Mouse (Mus musculus) CH12.LX (cell line): ENCODE measurements around the gene Gck. TPM values are rescaled to one million over a fixed set of nuclear protein-coding genes. Genes with fewer than 3 reads are reported as not detected.

ENCODE experiments used
- polyA plus RNA-seq: library from polyadenylated mRNA; unstranded; fragments of >175 nt; gene quantifications from 2 replicates; pipeline ENCODE4 v1.2.1, GENCODE M21; 2012; ENCODE audit warnings: low read depth; ENCODE audit not compliant: insufficient read length
- total RNA-seq, 2 experiments: library from RNA; depleted of rRNA; stranded (reverse); fragments of 300-350 nt in 1 of 2; fragments of >200 nt in 1 of 2; gene quantifications; 2 replicates each; pipeline ENCODE4 v1.2.3; 2012 to 2014

The Gck gene
- total and polyA plus RNA-seq, 3 experiments, result 0.68 to 1.4 (median 1.0) TPM

Other genes starting within 250 kb of the Gck start
- gene Mrps24, start 234.4 kb downstream of the Gck start, total RNA-seq (2012; rRNA removed), result 107 and 109 TPM in 2 replicates
- gene Mrps24, start 234.4 kb downstream of the Gck start, total RNA-seq (2014; rRNA removed), result 70.9 and 73.8 TPM in 2 replicates
- gene Mrps24, start 234.4 kb downstream of the Gck start, polyA plus RNA-seq, result 90.8 and 95.1 TPM in 2 replicates
- gene Urgcp, start 187.7 kb downstream of the Gck start, total RNA-seq (2012; rRNA removed), result 13.1 and 13.3 TPM in 2 replicates
- gene Urgcp, start 187.7 kb downstream of the Gck start, total RNA-seq (2014; rRNA removed), result 11.7 and 12.2 TPM in 2 replicates
- gene Urgcp, start 187.7 kb downstream of the Gck start, polyA plus RNA-seq, result 11.7 and 13.1 TPM in 2 replicates
- gene Dbnl, start 161.6 kb downstream of the Gck start, total RNA-seq (2012; rRNA removed), result 76.2 and 77.3 TPM in 2 replicates
- gene Dbnl, start 161.6 kb downstream of the Gck start, total RNA-seq (2014; rRNA removed), result 67.5 and 70.3 TPM in 2 replicates
- 124 and 133 TPM in 2 replicates for gene Dbnl, start 161.6 kb downstream of the Gck start, polyA plus RNA-seq
- 0.46 and 0.64 TPM in 2 replicates for gene Pgam2, start 146.3 kb downstream of the Gck start, total RNA-seq (2012; rRNA removed)
- gene Pgam2, start 146.3 kb downstream of the Gck start, total RNA-seq (2014; rRNA removed), result not detected in 2 replicates
- 2.5 and 3.6 TPM in 2 replicates for gene Pgam2, start 146.3 kb downstream of the Gck start, polyA plus RNA-seq
- gene Polm, start 112.1 kb downstream of the Gck start, total RNA-seq (2012; rRNA removed), result 7.7 and 9.7 TPM in 2 replicates
- 1.00 and 1.9 TPM in 2 replicates for gene Polm, start 112.1 kb downstream of the Gck start, total RNA-seq (2014; rRNA removed)
- gene Polm, start 112.1 kb downstream of the Gck start, polyA plus RNA-seq, result 4.1 TPM in 2 replicates
- 0.17 and 0.34 TPM in 2 replicates for gene Aebp1, start 88.1 kb downstream of the Gck start, total RNA-seq (2012; rRNA removed)
- gene Aebp1, start 88.1 kb downstream of the Gck start, total RNA-seq (2014; rRNA removed), result not detected in 2 replicates
- gene Aebp1, start 88.1 kb downstream of the Gck start, polyA plus RNA-seq, result 0.87 and 1.4 TPM in 2 replicates
- gene Pold2, start 71.8 kb downstream of the Gck start, total RNA-seq (2012; rRNA removed), result 285 and 330 TPM in 2 replicates
- 120 and 136 TPM in 2 replicates for gene Pold2, start 71.8 kb downstream of the Gck start, total RNA-seq (2014; rRNA removed)
- gene Pold2, start 71.8 kb downstream of the Gck start, polyA plus RNA-seq, result 205 and 218 TPM in 2 replicates
- gene Myl7, start 51.3 kb downstream of the Gck start, total RNA-seq (2012; rRNA removed), result 0.42 TPM in 1 of 2 replicates, not detected in the other
- gene Myl7, start 51.3 kb downstream of the Gck start, total RNA-seq (2014; rRNA removed), result not detected in 2 replicates
- 0.44 TPM in 1 of 2 replicates, not detected in the other for gene Myl7, start 51.3 kb downstream of the Gck start, polyA plus RNA-seq
- gene Ykt6, start 5.6 kb upstream of the Gck start, total RNA-seq (2012; rRNA removed), result 79.8 and 103 TPM in 2 replicates
- 95.1 and 95.8 TPM in 2 replicates for gene Ykt6, start 5.6 kb upstream of the Gck start, total RNA-seq (2014; rRNA removed)
- gene Ykt6, start 5.6 kb upstream of the Gck start, polyA plus RNA-seq, result 117 and 121 TPM in 2 replicates
- gene Camk2b, start 116.3 kb upstream of the Gck start, total RNA-seq (2012; rRNA removed), result 0.08 and 0.50 TPM in 2 replicates
- gene Camk2b, start 116.3 kb upstream of the Gck start, total RNA-seq (2014; rRNA removed), result 0.11 and 0.19 TPM in 2 replicates
- 0.25 and 0.26 TPM in 2 replicates for gene Camk2b, start 116.3 kb upstream of the Gck start, polyA plus RNA-seq
- 0.42 and 0.46 TPM in 2 replicates for gene A730071L15Rik, start 249.9 kb upstream of the Gck start, total RNA-seq (2012; rRNA removed)
- not detected in 2 replicates for gene A730071L15Rik, start 249.9 kb upstream of the Gck start, total RNA-seq (2014; rRNA removed)
- not detected in 2 replicates for gene A730071L15Rik, start 249.9 kb upstream of the Gck start, polyA plus RNA-seq